Mouse (Mus musculus) liver, embryonic 14.5 days (tissue): ENCODE measurements around the gene Ankrd6. TPM values are rescaled to one million over a fixed set of nuclear protein-coding genes. Genes with fewer than 3 reads are reported as not detected.

Source experiments
- ATAC-seq: fragments of 200-750 bp; cut with Nextera tagmentation; 2 replicates; pipeline ENCODE4 v1.8.0; 2017; ENCODE audit warnings: moderate number of reproducible peaks, mild to moderate bottlenecking, moderate library complexity; ENCODE audit not compliant: insufficient read depth
- DNase-seq, 3 experiments: peaks; one replicate each; pipeline ENCODE4 v3.0.0-alpha.2; 2012 to 2013; ENCODE audit warnings: low read depth in 3 of 3, low spot score in 3 of 3
- H3K27ac ChIP-seq: fragments of 300-500 bp; sonication (generic); 2 replicates; pipeline ENCODE4 v1.5.1; 2014; ENCODE audit warnings: moderate library complexity, mild to moderate bottlenecking, control low read depth, inconsistent platforms
- H3K27me3 ChIP-seq: fragments of 300-500 bp; sonication (generic); 2 replicates; pipeline ENCODE4 v1.6.1; 2014; ENCODE audit warnings: mild to moderate bottlenecking, low read length, moderate library complexity; ENCODE audit not compliant: control insufficient read depth, insufficient read depth
- H3K36me3 ChIP-seq: fragments of 300-500 bp; sonication (generic); replicated peaks from 2 replicates; pipeline ENCODE4 v1.6.1; 2014; ENCODE audit warnings: low read depth; ENCODE audit not compliant: control insufficient read depth, insufficient read depth
- H3K4me1 ChIP-seq, 2 experiments: fragments of 200-500 bp in 1 of 2; fragments of 300-500 bp in 1 of 2; sonication (generic) in 1 of 2; replicated peaks; 2 replicates each; pipeline ENCODE4 v1.6.1; 2012 to 2014; ENCODE audit warnings: antibody characterized with exemption in 1 of 2, inconsistent platforms in 1 of 2, low read length in 1 of 2; ENCODE audit not compliant: control insufficient read depth in 2 of 2, insufficient read depth in 2 of 2
- H3K4me2 ChIP-seq: fragments of 300-500 bp; sonication (generic); 2 replicates; pipeline ENCODE4 v1.6.1; 2014; ENCODE audit warnings: low read depth, mild to moderate bottlenecking, control low read depth, moderate library complexity
- H3K4me3 ChIP-seq, 2 experiments: fragments of 200-500 bp in 1 of 2; fragments of 300-500 bp in 1 of 2; sonication (generic) in 1 of 2; 2 replicates each; pipeline ENCODE4 v1.5.1; 2012 to 2014; ENCODE audit warnings: low read depth in 2 of 2, low read length in 2 of 2, mild to moderate bottlenecking in 2 of 2, control low read depth in 1 of 2, inconsistent platforms in 1 of 2, moderate library complexity in 1 of 2; ENCODE audit not compliant: insufficient read depth in 1 of 2
- H3K9ac ChIP-seq: fragments of 300-500 bp; sonication (generic); replicated peaks from 2 replicates; pipeline ENCODE4 v1.6.1; 2014; ENCODE audit warnings: mild to moderate bottlenecking, control low read depth, moderate library complexity
- H3K9me3 ChIP-seq: fragments of 300-500 bp; sonication (generic); 2 replicates; pipeline ENCODE4 v1.6.1; 2016; ENCODE audit warnings: low read length, mixed read lengths; ENCODE audit not compliant: control insufficient read depth
- CTCF ChIP-seq: IDR thresholded peaks from 2 replicates; pipeline ENCODE4 v1.5.1; 2016; ENCODE audit warnings: antibody characterized with exemption, low read depth, control low read depth
- EP300 ChIP-seq: IDR thresholded peaks from 2 replicates; pipeline ENCODE4 v1.6.1; 2016; ENCODE audit warnings: antibody characterized with exemption, low read depth
- WGBS: fragments of 180-500 bp; shearing (Covaris S2); extraction: QIAGEN DNeasy Blood & Tissue Kit; methylation state at CpG from one replicate; pipeline ENCODE4 v1.1.7; 2014; ENCODE audit not compliant: insufficient replicate concordance; 5-methylcytosine and 5-hydroxymethylcytosine counted together
- polyA plus RNA-seq, 2 experiments: library from polyadenylated mRNA; depleted of rRNA in 1 of 2; stranded (reverse) in 1 of 2; unstranded in 1 of 2; fragments of >200 nt; fragmentation: Nextera tagmentation in 1 of 2; extraction: Ambion mirVana in 1 of 2; gene quantifications; 2 replicates each; pipeline versions ENCODE4 v1.2.1 to v1.2.3; 2012 to 2014

Ankrd6 gene
- polyA plus RNA-seq, 2 experiments: 0.31 to 0.42 TPM

DNA sequence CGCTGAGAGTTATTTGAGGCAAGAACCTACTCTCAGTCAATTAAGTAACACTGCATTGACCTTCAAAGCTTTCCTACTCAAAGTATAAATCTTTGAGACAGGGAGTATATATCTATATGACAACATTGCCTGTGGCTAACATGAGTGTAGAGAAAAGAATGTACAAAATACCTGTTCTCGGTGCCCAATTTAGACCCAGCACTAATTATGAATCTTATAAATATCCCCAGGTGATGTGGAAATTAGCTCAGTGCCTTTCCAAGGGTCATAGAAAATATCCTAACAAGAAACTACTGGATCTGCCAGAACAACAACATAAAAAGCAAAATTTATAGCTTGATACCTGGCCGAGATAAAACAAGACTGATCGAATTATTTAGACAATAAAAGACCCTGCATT lies 151.7 kb downstream of the Ankrd6 start:
- DNase-seq (no peak), ATAC-seq (no peak)
- peaks cover 3 to 9% of the 10 kb centered on the region in 2 experiments; a peak in 3 of 4 replicates for H3K4me1 ChIP-seq
- H3K9ac ChIP-seq: no peak overlapping the region
- H3K27me3 ChIP-seq: no peaks in the 10 kb centered on the region
- 88% methylated on average over 4 of the region's 4 CpGs for WGBS
- no peak for TF ChIP-seq CTCF
- no peak for TF ChIP-seq EP300
- H3K4me3 ChIP-seq: no peak overlapping the region
- H3K4me2 ChIP-seq: peak overlapping the region; percentile 19; the same call in 1 of the 2 replicates
- H3K36me3 ChIP-seq: no peaks in the 10 kb centered on the region
- H3K9me3 ChIP-seq: no peaks in the 10 kb centered on the region
- H3K27ac ChIP-seq: no peak overlapping the region

DNA sequence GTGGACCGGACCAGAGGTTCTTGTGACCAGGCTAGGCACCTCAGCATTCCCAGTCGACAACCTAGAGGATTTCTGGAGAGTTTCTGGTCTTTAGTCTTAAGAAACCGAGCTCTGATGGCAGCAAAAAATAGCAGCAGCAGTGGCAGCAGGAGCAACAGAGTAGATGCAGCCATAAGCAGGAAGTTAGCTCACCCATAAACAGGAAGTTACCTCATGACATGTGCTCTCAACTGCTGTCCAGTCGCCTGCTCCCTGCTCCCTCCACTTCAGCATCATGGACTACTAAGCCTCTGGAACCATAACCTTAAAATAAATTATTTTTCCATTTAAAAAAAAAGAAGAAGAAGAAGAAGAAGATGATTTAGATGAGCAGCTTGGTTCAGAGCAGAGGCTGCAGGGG lies 161.6 kb downstream of the Ankrd6 start:
- Histone ChIP-seq H3K4me1 (no peaks in the 10 kb centered on the region), H3K9me3 (no peaks in the 10 kb centered on the region), H3K4me3 (no peak overlapping the region), H3K27me3 (no peaks in the 10 kb centered on the region), H3K4me2 (no peak overlapping the region), H3K27ac (no peak overlapping the region), H3K36me3 (no peaks in the 10 kb centered on the region), H3K9ac (no peak overlapping the region)
- DNase-seq (no peak), ATAC-seq (no peak)
- 63% methylated on average over 4 of the region's 4 CpGs for WGBS
- TF ChIP-seq EP300 (no peak), CTCF (no peak)

DNA sequence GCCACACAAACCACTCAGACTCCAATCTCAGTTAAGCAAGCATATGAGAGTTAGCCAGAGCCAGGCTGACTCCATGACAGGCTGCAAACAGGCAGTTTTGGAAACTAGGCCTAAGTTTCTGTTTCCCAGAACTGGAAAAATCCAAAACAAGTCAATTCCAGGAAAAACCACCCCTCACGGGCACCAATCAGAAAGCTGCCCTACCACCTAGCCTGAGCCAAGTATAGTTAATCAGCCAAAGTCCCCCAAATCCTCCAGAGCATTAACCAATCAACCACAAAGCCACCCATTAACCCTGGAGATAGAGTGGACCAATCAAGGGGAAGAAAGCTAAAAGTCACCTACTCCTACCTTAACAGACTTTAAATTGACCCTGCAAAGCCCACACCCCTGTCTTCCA lies 163.5 kb downstream of the Ankrd6 start:
- Histone ChIP-seq H3K4me3 (no peak overlapping the region), H3K4me1 (no peaks in the 10 kb centered on the region), H3K4me2 (no peak overlapping the region), H3K9ac (no peak overlapping the region), H3K27ac (no peak overlapping the region), H3K9me3 (no peaks in the 10 kb centered on the region), H3K27me3 (no peaks in the 10 kb centered on the region), H3K36me3 (no peaks in the 10 kb centered on the region)
- WGBS: 50% methylated on average over 1 of the region's 1 CpGs
- DNase-seq (no peak), ATAC-seq (no peak)
- TF ChIP-seq CTCF (no peak), EP300 (no peak)

DNA sequence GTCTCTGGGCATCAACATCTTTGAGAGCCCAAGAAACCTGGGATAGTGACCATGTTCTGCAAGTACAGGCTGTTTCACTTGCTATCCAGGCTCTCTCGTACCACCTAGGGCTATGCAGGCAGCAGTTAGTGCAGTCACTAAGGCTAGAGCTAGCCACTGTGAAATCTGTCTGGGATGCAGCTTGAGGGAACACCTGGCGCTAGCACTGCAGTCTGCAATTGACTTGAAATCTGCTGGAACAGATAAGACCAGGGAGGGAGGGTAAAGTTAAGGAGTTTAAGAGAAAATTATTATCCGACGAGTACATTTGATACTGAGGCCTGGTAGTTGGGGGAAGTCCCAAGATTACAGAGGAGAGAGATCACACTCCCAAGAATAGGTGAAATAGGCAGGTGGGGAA lies 170.6 kb downstream of the Ankrd6 start:
- TF ChIP-seq EP300 (no peak), CTCF (no peak)
- WGBS: 54% methylated on average over 4 of the region's 4 CpGs
- Histone ChIP-seq H3K4me3 (no peak overlapping the region), H3K9me3 (no peaks in the 10 kb centered on the region), H3K27ac (no peak overlapping the region), H3K27me3 (no peaks in the 10 kb centered on the region), H3K4me1 (no peaks in the 10 kb centered on the region), H3K4me2 (no peak overlapping the region), H3K36me3 (no peaks in the 10 kb centered on the region; the same call in 1 of the 2 replicates), H3K9ac (no peak overlapping the region)
- DNase-seq (no peak), ATAC-seq (0 out of 2 replicates have a peak, but pooled peaks have one; percentile 21)

DNA sequence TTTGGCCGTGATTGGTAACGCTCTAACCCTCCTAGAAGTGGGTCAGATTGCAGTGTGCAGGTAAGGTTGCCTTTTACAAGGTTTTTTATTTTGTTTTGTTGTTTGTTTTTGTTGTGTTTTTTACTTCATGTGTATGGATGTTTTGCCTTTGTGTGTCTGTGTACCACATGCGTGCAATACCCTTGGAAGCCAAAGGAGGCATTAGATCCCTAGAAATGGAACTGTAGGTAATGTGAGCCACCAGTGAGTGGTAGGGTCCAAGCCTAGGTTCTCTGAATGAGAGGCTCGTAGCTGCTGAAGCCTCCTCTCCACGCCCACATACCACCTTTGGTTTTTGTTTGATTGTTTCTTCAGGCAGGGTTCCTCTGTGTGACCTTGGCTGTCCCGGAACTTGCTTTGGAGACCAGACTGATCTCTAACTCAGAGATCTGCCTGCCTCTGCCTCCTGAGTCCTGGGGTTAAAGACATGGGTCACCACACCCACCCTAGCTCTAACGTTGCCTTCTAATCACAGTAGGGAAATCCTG lies 180.3 kb downstream of the Ankrd6 start:
- WGBS: 79% methylated on average over 7 of the region's 7 CpGs
- ATAC-seq: no peak
- H3K36me3 ChIP-seq: peaks cover 6% of the 10 kb centered on the region

More for the DNA sequence above, 180.3 kb downstream of the Ankrd6 start:
- Histone ChIP-seq H3K9me3 (no peaks in the 10 kb centered on the region), H3K4me2 (no peak overlapping the region), H3K27ac (no peak overlapping the region), H3K27me3 (no peaks in the 10 kb centered on the region), H3K9ac (no peak overlapping the region), H3K4me1 (no peaks in the 10 kb centered on the region), H3K4me3 (no peak overlapping the region)
- TF ChIP-seq CTCF (peak; percentile 43), EP300 (no peak)
- DNase-seq: no peak
